In the genomic region with DNA sequence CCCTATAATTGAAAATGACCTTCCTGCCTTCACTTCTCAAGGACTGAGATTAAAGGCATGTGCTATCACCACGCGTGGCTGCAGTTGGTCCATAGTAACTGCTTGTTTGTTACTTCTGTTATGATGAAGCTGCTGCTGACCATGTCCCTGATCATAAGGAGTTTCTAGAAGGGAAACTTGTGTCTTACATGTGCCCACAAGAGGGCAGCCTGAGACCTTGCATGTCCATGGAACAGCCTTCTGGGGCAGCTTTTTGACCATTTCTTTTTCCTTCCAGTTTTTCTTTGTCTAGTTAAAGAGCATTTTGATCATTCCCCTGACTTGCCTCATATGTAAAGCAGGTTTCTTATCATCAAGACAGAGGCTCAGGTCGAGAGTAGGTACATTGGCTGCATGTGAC, we compare ENCODE assay signal across 9 mouse cellular contexts. TPM values are rescaled to one million over a fixed set of nuclear protein-coding genes. Genes with fewer than 3 reads are reported as not detected.
DNase-seq lines count a peak whose midpoint lies in the region; ATAC-seq and TF ChIP-seq lines count a peak whose summit lies in the region.
"Had no signal": no experiment of that assay in that cellular context is flagged by ENCODE, and none has a peak within 500 bp of the region (broad histone marks: within the 10 kb centered on the region; RNA-seq: fewer than 3 reads in every experiment).

No protein-coding gene starts in this region.

- no peaks in the 10 kb centered on the region for H3K27me3 ChIP-seq in thymus, adult 2 months (ENCODE audit: control insufficient read depth, insufficient read depth, low read length)
- no peaks in the 10 kb centered on the region for H3K27me3 ChIP-seq in limb, embryonic 14.5 days (ENCODE audit: control insufficient read depth, insufficient read depth, low read length)
- H3K27me3 ChIP-seq: heart, embryonic 15.5 days had no signal

- H3K27ac ChIP-seq in thymus, adult 2 months (ENCODE audit: control insufficient read depth, insufficient read depth, low read length) = no peak overlapping the region
- no peak overlapping the region for H3K27ac ChIP-seq in limb, embryonic 14.5 days (replicated peaks; ENCODE audit: low read depth, low read length)
- H3K27ac ChIP-seq: heart, embryonic 15.5 days had no signal

- no peaks in the 10 kb centered on the region for H3K9me3 ChIP-seq in limb, embryonic 14.5 days (ENCODE audit: control insufficient read depth, low read length)
- H3K9me3 ChIP-seq: heart, embryonic 15.5 days had no signal

- WGBS in thymus, adult 2 months = 25% methylated on average over 3 of the region's 3 CpGs
- 27% methylated on average over 3 of the region's 3 CpGs for WGBS in limb, embryonic 14.5 days

- no peaks in the 10 kb centered on the region for H3K36me3 ChIP-seq in thymus, adult 2 months (ENCODE audit: control insufficient read depth, insufficient read depth, low read length)
- no peaks in the 10 kb centered on the region for H3K36me3 ChIP-seq in limb, embryonic 14.5 days (ENCODE audit: control insufficient read depth, insufficient read depth, low read length)
- H3K36me3 ChIP-seq: heart, embryonic 15.5 days had no signal

- TF ChIP-seq POLR2A in thymus, adult 2 months (IDR thresholded peaks at IDR 0.05; ENCODE audit: control insufficient read depth, extremely low read depth, insufficient read depth, low read length, poor library complexity) = no peak
- TF ChIP-seq POLR2A in limb, embryonic 14.5 days (IDR thresholded peaks at IDR 0.05; ENCODE audit: borderline replicate concordance, extremely low read depth, insufficient read depth, insufficient read length) = no peak

- ATAC-seq in limb, embryonic 14.5 days (ENCODE audit: low FRiP score, low read depth) = no peak

- intact Hi-C loops in gastrocnemius, postnatal 36 days (cut with DNase I) = no loop called here
- intact Hi-C loops in heart, postnatal 14 days (cut with DNase I) = loop anchor here (5.0 to 10.0 kb wide), 2 partner anchors 165 to 473 kb away; no protein-coding TSS in a partner anchor

- TF ChIP-seq CTCF in thymus, adult 2 months (IDR thresholded peaks at IDR 0.05; ENCODE audit: borderline replicate concordance, control insufficient read depth, extremely low read depth, insufficient read depth, low read length, poor library complexity) = no peak

- no peaks in the 10 kb centered on the region for H3K4me1 ChIP-seq in thymus, adult 2 months (replicated peaks; ENCODE audit: control insufficient read depth, insufficient read depth, low read length)
- H3K4me1 ChIP-seq in limb, embryonic 14.5 days (ENCODE audit: control insufficient read depth, insufficient read depth, low read length) = no peaks in the 10 kb centered on the region
- H3K4me1 ChIP-seq: heart, embryonic 15.5 days had no signal

- H3K4me3 ChIP-seq in thymus, adult 2 months (ENCODE audit: control insufficient read depth, insufficient read depth, low read length) = no peak overlapping the region
- no peak overlapping the region for H3K4me3 ChIP-seq in limb, embryonic 14.5 days (replicated peaks; ENCODE audit: low read length)
- H3K4me3 ChIP-seq: heart, embryonic 15.5 days had no signal

- H3K4me2 ChIP-seq in limb, embryonic 14.5 days (replicated peaks; ENCODE audit: low read depth, low read length, severe bottlenecking) = no peak overlapping the region
- H3K4me2 ChIP-seq: heart, embryonic 15.5 days had no signal

- H3K9ac ChIP-seq in limb, embryonic 14.5 days (ENCODE audit: low read depth, low read length, severe bottlenecking) = no peak overlapping the region
- H3K9ac ChIP-seq: heart, embryonic 15.5 days had no signal

- peak; percentile 4 for DNase-seq in gastrocnemius, postnatal 10 days
- no peak for DNase-seq in gastrocnemius, postnatal 36 days
- peak; percentile 1 for DNase-seq in thymus, adult 2 months
- DNase-seq in thymus, postnatal 36 days = no peak
- peak; percentile 9 for DNase-seq in cerebellum, adult 8-10 months
- DNase-seq in heart, postnatal 14 days = peak; percentile 14 to 29
- peak; percentile 12 for DNase-seq in limb, embryonic 14.5 days (ENCODE audit: low spot score)
- peak; percentile 6 for DNase-seq in right cerebral cortex, postnatal 25 days

RNA-seq across cellular contexts. Expression of gene Map7d2, which starts 27.8 kb away (rescaled TPM):
- total RNA-seq in gastrocnemius, postnatal 10 days (2021) = under 1 TPM; 0.31 to 0.36 TPM
- under 1 TPM; 0.08 to 0.69 TPM for total RNA-seq in gastrocnemius, postnatal 36 days (2021)
- polyA plus RNA-seq in thymus, adult 2 months (2012; rRNA removed) = not detected in 2 replicates
- under 1 TPM; 0.31 to 0.59 TPM for total RNA-seq in heart, postnatal 14 days (2021)
- 0.58 and 0.84 TPM in 2 replicates for polyA plus RNA-seq in limb, embryonic 14.5 days (2012; rRNA removed)
- polyA plus RNA-seq in limb, embryonic 14.5 days (2014; fragmentation: Nextera tagmentation; extraction: Ambion mirVana) = 0.88 and 1.1 TPM in 2 replicates

Comparison
In these comparisons a context has a peak if more than half of its experiments do, and no peak if none do; other contexts are left out.
1. DNase-seq: peak in gastrocnemius, postnatal 10 days (single experiment), thymus, adult 2 months (single experiment), cerebellum, adult 8-10 months (single experiment), heart, postnatal 14 days (2 of 2), limb, embryonic 14.5 days (single experiment) and right cerebral cortex, postnatal 25 days (single experiment); none in gastrocnemius, postnatal 36 days (0 of 2) and thymus, postnatal 36 days (0 of 2).